Mouse (Mus musculus) CH12.LX (cell line): Measurements from ENCODE around the gene A930033H14Rik. TPM values are rescaled to one million over a fixed set of nuclear protein-coding genes. Genes with fewer than 3 reads are reported as not detected.

ENCODE experiments used
- DNase-seq: peaks from one replicate; pipeline ENCODE4 v3.0.0-alpha.2; 2013; ENCODE audit errors: extremely low read depth
- H3K27ac ChIP-seq: 2 replicates; pipeline ENCODE4 v1.5.1; 2012; ENCODE audit warnings: low read depth, mild to moderate bottlenecking, control low read depth, moderate library complexity; ENCODE audit not compliant: insufficient read depth
- H3K27me3 ChIP-seq: replicated peaks from 2 replicates; pipeline ENCODE3; 2012; ENCODE audit warnings: inconsistent platforms
- H3K36me3 ChIP-seq, 2 experiments: replicated peaks in 1 of 2; 2 replicates each; pipeline versions ENCODE3 to v1.6.1; 2012; ENCODE audit warnings: inconsistent platforms in 1 of 2, low read length in 1 of 2, mild to moderate bottlenecking in 1 of 2, mixed read lengths in 1 of 2, moderate library complexity in 1 of 2; ENCODE audit not compliant: control insufficient read depth in 1 of 2, insufficient read depth in 1 of 2
- H3K4me1 ChIP-seq, 2 experiments: 2 replicates each; pipeline ENCODE4 v1.6.1; 2012; ENCODE audit warnings: inconsistent platforms in 1 of 2, moderate library complexity in 1 of 2; ENCODE audit not compliant: insufficient read depth in 2 of 2, control insufficient read depth in 1 of 2
- H3K4me2 ChIP-seq: 2 replicates; pipeline ENCODE4 v1.6.1; 2012; ENCODE audit warnings: low read depth, mild to moderate bottlenecking, control low read depth; ENCODE audit not compliant: poor library complexity, insufficient read depth, severe bottlenecking
- H3K4me3 ChIP-seq, 3 experiments: fragments of 150-350 bp in 1 of 3; sonication (generic) in 1 of 3; replicated peaks in 1 of 3; 2 replicates each; pipeline versions ENCODE3 to v1.5.1; 2011 to 2012; ENCODE audit warnings: low read depth in 2 of 3, low read length in 2 of 3, mild to moderate bottlenecking in 2 of 3, moderate library complexity in 2 of 3, control low read depth in 1 of 3, improper control_type of control experiment in 1 of 3, inconsistent platforms in 1 of 3, mixed read lengths in 1 of 3; ENCODE audit not compliant: poor library complexity in 1 of 3
- H3K79me2 ChIP-seq: replicated peaks from 2 replicates; pipeline ENCODE4 v1.6.1; 2012; ENCODE audit warnings: mild to moderate bottlenecking, moderate library complexity; ENCODE audit not compliant: control insufficient read depth, poor library complexity, insufficient read depth, severe bottlenecking; ENCODE audit errors: extremely low read depth
- H3K9ac ChIP-seq: 2 replicates; pipeline ENCODE4 v1.6.1; 2012; ENCODE audit warnings: low read depth, mild to moderate bottlenecking, control low read depth, moderate library complexity; ENCODE audit not compliant: insufficient read depth
- H3K9me3 ChIP-seq: replicated peaks from 2 replicates; pipeline ENCODE3; 2012; ENCODE audit warnings: low read length, inconsistent platforms, mixed read lengths
- CTCF ChIP-seq, 2 experiments: IDR thresholded peaks in 1 of 2; conservative IDR thresholded peaks in 1 of 2; 2 replicates each; pipeline ENCODE4 v1.5.1; 2011 to 2012; ENCODE audit warnings: low read depth in 2 of 2, low read length in 2 of 2, improper control_type of control experiment in 1 of 2, inconsistent platforms in 1 of 2, mild to moderate bottlenecking in 1 of 2, moderate library complexity in 1 of 2
- ELF1 ChIP-seq: IDR thresholded peaks from 2 replicates; pipeline ENCODE4 v1.6.1; 2014; ENCODE audit warnings: low read depth, mild to moderate bottlenecking, inconsistent platforms, low read length, improper control_type of control experiment
- EP300 ChIP-seq: IDR thresholded peaks from 2 replicates; pipeline ENCODE4 v1.6.1; 2011; ENCODE audit warnings: low read length, improper control_type of control experiment
- ETS1 ChIP-seq: conservative IDR thresholded peaks from 2 replicates; pipeline ENCODE4 v1.6.1; 2012; ENCODE audit warnings: low read depth, mild to moderate bottlenecking, inconsistent platforms, low read length, improper control_type of control experiment, moderate library complexity
- GABPA ChIP-seq: IDR thresholded peaks from 2 replicates; pipeline ENCODE4 v1.6.1; 2012; ENCODE audit warnings: low read depth, low read length, improper control_type of control experiment, inconsistent platforms; ENCODE audit not compliant: insufficient replicate concordance
- IRF4 ChIP-seq: IDR thresholded peaks from 2 replicates; pipeline ENCODE4 v1.6.1; 2014; ENCODE audit warnings: low read depth, mild to moderate bottlenecking, inconsistent platforms, low read length, improper control_type of control experiment
- JUN ChIP-seq: IDR thresholded peaks from 2 replicates; pipeline ENCODE4 v1.6.1; 2011; ENCODE audit warnings: low read depth, mild to moderate bottlenecking, low read length, improper control_type of control experiment, moderate library complexity; ENCODE audit not compliant: insufficient read depth
- JUND ChIP-seq: conservative IDR thresholded peaks from 2 replicates; pipeline ENCODE4 v1.6.1; 2011; ENCODE audit warnings: low read depth, low read length, improper control_type of control experiment
- MYC ChIP-seq: IDR thresholded peaks from 2 replicates; pipeline ENCODE4 v1.6.1; 2011; ENCODE audit warnings: low read depth, mild to moderate bottlenecking, improper control_type of control experiment, low read length
- NELFE ChIP-seq: IDR thresholded peaks from 2 replicates; pipeline ENCODE4 v1.6.1; 2011; ENCODE audit warnings: low read depth, low read length, improper control_type of control experiment
- SIN3A ChIP-seq: IDR thresholded peaks from 2 replicates; pipeline ENCODE4 v1.6.1; 2012; ENCODE audit warnings: low read length, improper control_type of control experiment, inconsistent platforms
- SMC3 ChIP-seq: IDR thresholded peaks from 2 replicates; pipeline ENCODE4 v1.6.1; 2011; ENCODE audit warnings: low read depth, low read length, improper control_type of control experiment
- TBP ChIP-seq: conservative IDR thresholded peaks from 2 replicates; pipeline ENCODE4 v1.6.1; 2011; ENCODE audit warnings: low read depth, low read length, improper control_type of control experiment
- ZKSCAN1 ChIP-seq: IDR thresholded peaks from 2 replicates; pipeline ENCODE4 v1.6.1; 2012; ENCODE audit warnings: low read depth, inconsistent platforms, low read length, improper control_type of control experiment, borderline replicate concordance
- ZNF384 ChIP-seq: IDR thresholded peaks from 2 replicates; pipeline ENCODE4 v1.6.1; 2012; ENCODE audit warnings: low read depth, low read length, improper control_type of control experiment, inconsistent platforms
- dilution Hi-C: fragments of 300-500 bp; cut with MboI; formaldehyde crosslinking; loops from 2 replicates; pipeline ENCODE4 v1.14.3; 2020; ENCODE audit warnings: low sequenced_read_pairs; ENCODE audit not compliant: extremely low pct_unique_long_range_greater_than_20kb, extremely low pct_ligation_motif_present
- in situ Hi-C: fragments of 300-500 bp; cut with MboI; formaldehyde crosslinking; loops from 3 replicates; pipeline ENCODE4 v1.14.3; 2019; ENCODE audit warnings: low sequenced_read_pairs, low pct_ligation_motif_present, low pct_unique_long_range_greater_than_20kb, mixed read lengths
- polyA plus RNA-seq: library from polyadenylated mRNA; unstranded; fragments of >175 nt; gene quantifications from 2 replicates; pipeline ENCODE4 v1.2.1, GENCODE M21; 2012; ENCODE audit warnings: low read depth; ENCODE audit not compliant: insufficient read length
- total RNA-seq, 2 experiments: library from RNA; depleted of rRNA; stranded (reverse); fragments of 300-350 nt in 1 of 2; fragments of >200 nt in 1 of 2; gene quantifications; 2 replicates each; pipeline ENCODE4 v1.2.3; 2012 to 2014

The A930033H14Rik gene
- total and polyA plus RNA-seq, 3 experiments = 0.13 to 0.85 (median 0.46) TPM

DNA sequence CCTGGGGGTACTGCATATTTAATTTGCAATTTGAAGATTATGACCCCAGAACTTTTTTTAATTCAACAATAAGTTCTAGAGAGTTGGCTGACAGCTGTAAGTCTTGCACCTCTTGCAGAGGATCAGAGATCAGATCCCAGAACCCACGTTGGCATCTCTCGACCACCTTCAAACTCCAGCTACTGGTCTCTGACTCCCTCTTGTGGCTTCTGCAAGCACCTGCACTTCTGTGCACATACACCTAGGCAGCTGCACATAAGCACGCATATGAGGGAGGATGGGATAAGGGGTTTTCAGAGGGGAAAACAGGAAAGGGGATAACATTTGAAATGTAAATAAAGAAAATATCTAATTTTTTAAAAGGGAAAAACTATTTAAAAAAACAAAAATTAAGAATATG, 4.2 kb downstream of the A930033H14Rik start:
- TF ChIP-seq IRF4 (no peak), ZNF384 (no peak), CTCF (conservative IDR thresholded peaks at IDR 0.05 in 1 of 2, IDR thresholded peaks at IDR 0.05 in 1 of 2; ENCODE audit: low read depth in 2 of 2, low read length in 2 of 2) (peak in 1 of 2 experiments; percentile 22; a peak in 2 of 4 replicates), JUND (no peak), SMC3 (0 out of 2 replicates have a peak, but pooled peaks have one; percentile 22), NELFE (no peak), MYC (no peak), GABPA (no peak), ETS1 (no peak), SIN3A (no peak), ZKSCAN1 (no peak)
- in situ Hi-C loops (no loop called here), dilution Hi-C loops (no loop called here)
- H3K36me3 ChIP-seq = peaks cover 0 to 4% of the 10 kb centered on the region in 2 experiments
- no peak overlapping the region for H3K27ac ChIP-seq
- H3K9me3 ChIP-seq = peaks cover 2% of the 10 kb centered on the region
- H3K9ac ChIP-seq = no peak overlapping the region
- DNase-seq = no peak
- H3K4me3 ChIP-seq = no peak overlapping the region
- 0 out of 2 replicates have a peak, but pooled peaks cover 2% of the 10 kb centered on the region for H3K79me2 ChIP-seq
- H3K27me3 ChIP-seq = peaks cover 3% of the 10 kb centered on the region
- H3K4me2 ChIP-seq = no peak overlapping the region
- peaks cover 14 to 37% of the 10 kb centered on the region in 2 experiments for H3K4me1 ChIP-seq

GRCm38 (mm10) chr10:69207981-69208630, 4.8 kb downstream of the A930033H14Rik start:
- Histone ChIP-seq H3K79me2 (0 out of 2 replicates have a peak, but pooled peaks cover 2% of the 10 kb centered on the region), H3K9ac (no peak overlapping the region), H3K27ac (no peak overlapping the region), H3K4me3 (no peak overlapping the region), H3K27me3 (no peaks in the 10 kb centered on the region), H3K4me1 (peaks cover 14 to 35% of the 10 kb centered on the region in 2 experiments), H3K36me3 (peaks cover 0 to 4% of the 10 kb centered on the region in 2 experiments), H3K9me3 (peaks cover 2% of the 10 kb centered on the region), H3K4me2 (no peak overlapping the region)
- dilution Hi-C loops (no loop called here), in situ Hi-C loops (no loop called here)
- TF ChIP-seq JUN (no peak), ETS1 (no peak), TBP (no peak), EP300 (no peak), ELF1 (no peak)
- DNase-seq = no peak
